Mouse (Mus musculus) hindbrain, embryonic 16.5 days (tissue): Measurements from ENCODE around the gene Pycard. TPM values are rescaled to one million over a fixed set of nuclear protein-coding genes. Genes with fewer than 3 reads are reported as not detected.
A peak's percentile ranks its signal among the peaks of the same experiment; 100 is the strongest.
"Not testable (repeated sequence)": the region's sequence is repeated elsewhere in the genome, so short reads cannot be mapped to it uniquely, and the experiment has no call there.

ENCODE experiments used
- ATAC-seq: fragments of 200-750 bp; cut with Nextera tagmentation; 2 replicates; pipeline ENCODE4 v1.8.0; 2017; ENCODE audit warnings: moderate TSS enrichment, moderate library complexity
- H3K27ac ChIP-seq: fragments of 300-500 bp; sonication (generic); 2 replicates; pipeline ENCODE4 v1.5.1; 2014; ENCODE audit warnings: low read depth, mild to moderate bottlenecking, control low read depth, low read length, moderate library complexity
- H3K27me3 ChIP-seq: fragments of 300-500 bp; sonication (generic); replicated peaks from 2 replicates; pipeline ENCODE4 v1.6.1; 2014; ENCODE audit warnings: low read length; ENCODE audit not compliant: control insufficient read depth, insufficient read depth
- H3K36me3 ChIP-seq: fragments of 300-500 bp; sonication (generic); 2 replicates; pipeline ENCODE4 v1.6.1; 2014; ENCODE audit warnings: mild to moderate bottlenecking, low read length, moderate library complexity, mixed read lengths; ENCODE audit not compliant: control insufficient read depth, insufficient read depth
- H3K4me1 ChIP-seq: fragments of 300-500 bp; sonication (generic); 2 replicates; pipeline ENCODE4 v1.6.1; 2014; ENCODE audit warnings: low read depth, low read length; ENCODE audit not compliant: control insufficient read depth, insufficient read depth
- H3K4me2 ChIP-seq: fragments of 300-500 bp; sonication (generic); 2 replicates; pipeline ENCODE4 v1.6.1; 2014; ENCODE audit warnings: mild to moderate bottlenecking, low read length, control low read depth, moderate library complexity
- H3K4me3 ChIP-seq: fragments of 300-500 bp; sonication (generic); 2 replicates; pipeline ENCODE4 v1.5.1; 2014; ENCODE audit warnings: mild to moderate bottlenecking, low read length, control low read depth, moderate library complexity
- H3K9ac ChIP-seq: fragments of 300-500 bp; sonication (generic); 2 replicates; pipeline ENCODE4 v1.6.1; 2014; ENCODE audit warnings: low read depth, mild to moderate bottlenecking, control low read depth, low read length, moderate library complexity
- H3K9me3 ChIP-seq: fragments of 300-500 bp; sonication (generic); 2 replicates; pipeline ENCODE4 v1.6.1; 2014; ENCODE audit warnings: mild to moderate bottlenecking, low read length, moderate library complexity; ENCODE audit not compliant: control insufficient read depth
- WGBS: fragments of 180-500 bp; shearing (Covaris S2); extraction: QIAGEN DNeasy Blood & Tissue Kit; methylation state at CpG from one replicate; pipeline ENCODE4 v1.1.7; 2014; 5-methylcytosine and 5-hydroxymethylcytosine counted together
- polyA plus RNA-seq: library from polyadenylated mRNA; unstranded; fragments of >200 nt; fragmentation: Nextera tagmentation; extraction: Ambion mirVana; gene quantifications from 2 replicates; pipeline ENCODE4 v1.2.1, GENCODE M21; 2015

The Pycard gene
- polyA plus RNA-seq, 1 experiment from 2014 or later, result 9.3 TPM

DNA sequence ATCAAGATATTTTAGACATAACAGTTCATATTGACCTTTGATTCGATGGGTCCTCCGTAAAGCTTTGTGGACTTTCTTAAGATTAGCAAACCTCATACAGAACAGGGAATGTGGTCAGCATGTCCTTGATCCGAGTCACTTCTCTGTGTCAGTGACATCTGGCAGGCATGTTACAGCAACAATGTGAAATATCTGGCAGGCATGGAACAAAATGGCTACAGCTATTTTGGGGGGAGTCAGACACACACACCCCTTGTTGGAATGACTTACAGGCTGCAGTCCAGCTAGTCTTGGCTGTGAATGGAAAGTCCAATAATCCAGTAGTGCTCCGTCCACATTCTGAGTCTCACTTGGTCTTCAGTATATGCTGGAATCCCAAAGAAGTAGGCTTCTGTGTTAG lies 29.9 kb upstream of the Pycard start:
- ATAC-seq, result no peak
- no peak overlapping the region for H3K4me2 ChIP-seq
- no peaks in the 10 kb centered on the region for H3K4me1 ChIP-seq
- no peaks in the 10 kb centered on the region for H3K27me3 ChIP-seq
- no peak overlapping the region for H3K27ac ChIP-seq
- H3K9ac ChIP-seq, result no peak overlapping the region
- 95% methylated on average over 4 of the region's 4 CpGs for WGBS
- no peak overlapping the region for H3K4me3 ChIP-seq
- no peaks in the 10 kb centered on the region for H3K36me3 ChIP-seq
- no peaks in the 10 kb centered on the region for H3K9me3 ChIP-seq

DNA sequence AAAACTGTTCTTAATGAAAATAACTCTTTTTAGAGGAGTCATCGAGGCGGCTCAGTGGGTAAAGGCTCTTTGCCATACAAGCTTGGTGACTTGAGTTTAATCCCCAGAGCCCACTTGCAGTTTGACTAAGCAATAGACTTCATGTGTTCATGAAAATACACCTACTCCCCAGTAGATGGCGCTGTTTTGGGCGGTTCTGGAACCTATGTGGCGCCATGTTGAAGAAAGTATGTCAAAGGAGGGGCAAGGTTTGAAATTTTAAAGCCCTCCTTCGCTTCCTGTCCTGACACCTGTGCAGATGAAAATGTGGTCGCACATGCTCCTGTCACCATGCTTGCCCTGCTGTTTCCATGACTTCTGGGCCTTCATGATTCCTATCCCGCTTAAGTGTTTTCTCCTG lies 29.3 kb upstream of the Pycard start:
- Histone ChIP-seq H3K9ac (no peak overlapping the region), H3K36me3 (no peaks in the 10 kb centered on the region), H3K27ac (no peak overlapping the region), H3K9me3 (no peaks in the 10 kb centered on the region), H3K4me2 (no peak overlapping the region), H3K4me1 (no peaks in the 10 kb centered on the region), H3K27me3 (no peaks in the 10 kb centered on the region), H3K4me3 (no peak overlapping the region)
- ATAC-seq, result no peak
- WGBS, result 62% methylated on average over 8 of the region's 8 CpGs

DNA sequence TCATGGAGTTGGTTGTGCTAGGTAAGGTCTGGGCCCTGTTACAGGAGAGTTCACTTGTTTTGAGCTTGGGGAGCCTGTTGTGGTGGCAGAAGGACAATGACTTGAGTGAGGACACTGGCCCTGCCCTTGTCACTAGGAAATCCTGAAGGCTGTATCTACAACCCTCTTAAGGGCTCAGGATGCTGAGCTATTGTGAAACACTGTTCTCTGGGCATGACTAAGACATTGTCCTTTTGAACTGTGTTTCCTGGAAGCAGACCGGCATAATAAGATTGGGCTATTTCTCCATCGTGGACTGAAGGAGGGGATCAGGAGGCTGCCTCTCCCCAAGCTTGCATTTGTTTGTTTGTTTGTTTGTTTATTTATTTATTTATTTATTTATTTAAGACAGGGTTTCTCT lies 25.5 kb upstream of the Pycard start:
- Histone ChIP-seq H3K4me1 (no peaks in the 10 kb centered on the region), H3K27ac (no peak overlapping the region), H3K9ac (no peak overlapping the region), H3K4me3 (no peak overlapping the region), H3K9me3 (no peaks in the 10 kb centered on the region), H3K27me3 (no peaks in the 10 kb centered on the region), H3K36me3 (no peaks in the 10 kb centered on the region), H3K4me2 (no peak overlapping the region)
- no peak for ATAC-seq
- 90% methylated on average over 2 of the region's 2 CpGs for WGBS

DNA sequence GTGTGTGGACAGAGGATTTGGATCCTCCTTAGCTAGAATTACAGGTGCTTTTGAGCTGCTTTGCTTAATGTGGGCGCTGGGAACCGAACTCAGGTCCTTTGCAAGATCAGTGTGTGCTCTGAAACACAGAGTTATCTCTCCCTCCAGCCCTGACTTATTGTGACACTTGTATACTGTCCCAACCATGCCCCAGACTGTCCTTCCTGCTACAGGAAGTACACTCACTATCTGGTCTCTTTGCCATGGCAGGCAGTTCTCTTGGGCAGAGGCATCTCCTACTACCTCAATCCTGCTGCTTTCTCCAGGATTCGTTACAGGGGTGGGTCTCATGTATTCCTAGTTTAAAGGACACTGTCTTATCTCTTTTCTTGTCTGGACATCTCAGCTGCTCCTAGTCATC lies 24.6 kb upstream of the Pycard start:
- no peak overlapping the region for H3K9ac ChIP-seq
- no peak for ATAC-seq
- 95% methylated on average over 3 of the region's 3 CpGs for WGBS
- no peaks in the 10 kb centered on the region for H3K27me3 ChIP-seq
- no peaks in the 10 kb centered on the region for H3K36me3 ChIP-seq
- H3K4me1 ChIP-seq, result no peaks in the 10 kb centered on the region
- H3K27ac ChIP-seq, result no peak overlapping the region
- H3K4me3 ChIP-seq, result no peak overlapping the region
- H3K4me2 ChIP-seq, result no peak overlapping the region
- no peaks in the 10 kb centered on the region for H3K9me3 ChIP-seq

GRCm38 (mm10) chr7:128016650-128017049 lies 23.0 kb upstream of the Pycard start:
- Histone ChIP-seq H3K27me3 (no peaks in the 10 kb centered on the region), H3K9me3 (no peaks in the 10 kb centered on the region), H3K4me3 (no peak overlapping the region), H3K9ac (no peak overlapping the region), H3K27ac (no peak overlapping the region), H3K4me2 (no peak overlapping the region), H3K4me1 (no peaks in the 10 kb centered on the region), H3K36me3 (no peaks in the 10 kb centered on the region)
- ATAC-seq, result no peak
- WGBS, result 88% methylated on average over 6 of the region's 6 CpGs

DNA sequence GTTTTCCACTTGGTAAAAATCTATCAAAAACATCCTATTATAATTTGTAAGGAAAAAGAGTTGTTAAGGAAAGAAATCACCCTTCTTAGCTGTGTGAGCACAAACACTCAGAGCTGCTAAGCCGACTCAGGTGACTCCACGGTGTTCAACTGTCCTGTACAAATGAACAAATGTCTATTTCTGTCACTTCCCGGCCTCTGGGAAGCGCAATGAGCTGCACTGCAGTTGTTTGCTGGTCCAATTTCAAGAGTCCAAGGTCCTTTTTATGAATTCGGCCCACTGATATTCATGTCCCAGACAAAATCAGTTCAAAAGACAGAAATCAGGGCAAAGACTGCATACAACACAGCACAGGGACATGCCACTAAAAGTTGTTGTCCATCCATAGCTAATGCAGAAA lies 22.5 kb upstream of the Pycard start:
- not testable (repeated sequence) for H3K9ac ChIP-seq, H3K27ac ChIP-seq, H3K4me3 ChIP-seq, H3K4me1 ChIP-seq, ATAC-seq, H3K27me3 ChIP-seq, H3K36me3 ChIP-seq, H3K9me3 ChIP-seq, H3K4me2 ChIP-seq
- WGBS, result 83% methylated on average over 5 of the region's 5 CpGs

DNA sequence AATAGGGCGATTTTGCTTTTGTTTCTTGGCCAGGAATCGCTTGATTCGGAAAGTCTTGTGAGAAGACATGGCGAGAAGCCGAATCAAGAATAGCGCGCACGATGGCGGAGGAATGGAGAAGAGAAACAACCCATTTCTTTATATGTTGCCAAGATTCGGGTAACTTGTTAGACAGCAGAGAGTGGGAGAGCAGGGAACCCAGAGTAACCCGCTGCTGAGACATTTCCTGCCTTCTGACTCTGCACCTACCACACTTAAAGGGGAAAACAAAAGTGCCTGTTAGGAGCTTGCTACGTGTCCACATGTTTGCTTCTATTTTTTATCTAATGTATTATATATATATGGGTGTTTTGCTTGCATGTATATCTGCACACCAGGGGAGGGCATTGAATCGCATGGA lies 19.4 kb upstream of the Pycard start:
- 90% methylated on average over 13 of the region's 13 CpGs for WGBS
- no peaks in the 10 kb centered on the region for H3K27me3 ChIP-seq
- H3K4me1 ChIP-seq, result no peaks in the 10 kb centered on the region
- no peaks in the 10 kb centered on the region for H3K9me3 ChIP-seq
- H3K36me3 ChIP-seq, result no peaks in the 10 kb centered on the region
- no peak overlapping the region for H3K9ac ChIP-seq
- H3K4me2 ChIP-seq, result no peak overlapping the region
- no peak overlapping the region for H3K27ac ChIP-seq
- no peak overlapping the region for H3K4me3 ChIP-seq
- ATAC-seq, result no peak

DNA sequence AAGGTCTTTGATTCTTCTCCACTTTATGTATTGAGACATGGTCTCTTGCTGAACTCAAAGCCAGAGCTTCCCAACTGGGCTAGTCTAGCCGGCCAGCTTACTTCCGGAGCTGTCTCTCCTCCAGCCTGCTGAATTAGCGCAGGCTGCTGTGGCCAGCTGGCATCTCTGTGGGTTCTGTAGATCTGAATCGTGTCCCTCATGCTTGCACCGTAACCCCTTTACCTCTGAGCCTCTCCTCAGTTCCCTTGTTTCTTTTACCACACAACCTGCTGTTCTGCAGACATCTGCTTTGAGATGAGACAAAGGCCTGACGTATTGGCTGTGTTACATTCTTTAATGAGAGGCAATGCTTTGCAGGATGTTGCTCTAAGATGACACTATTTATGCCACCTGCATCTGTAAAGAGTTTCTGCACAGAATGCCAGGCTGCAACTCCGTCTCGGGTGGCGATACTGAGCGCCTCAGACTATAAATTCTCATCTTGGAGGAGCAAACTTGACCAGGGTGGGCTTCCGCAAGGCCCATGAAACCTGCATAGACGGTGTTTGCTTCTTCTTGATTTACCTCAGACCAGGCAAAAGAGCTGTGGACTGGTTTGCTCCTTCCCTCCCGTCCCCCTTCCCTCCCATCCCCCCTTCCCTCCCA lies 18.6 kb upstream of the Pycard start:
- no peak overlapping the region for H3K27ac ChIP-seq
- no peaks in the 10 kb centered on the region for H3K36me3 ChIP-seq
- H3K4me3 ChIP-seq, result no peak overlapping the region
- H3K4me1 ChIP-seq, result no peaks in the 10 kb centered on the region
- no peak overlapping the region for H3K9ac ChIP-seq
- no peak overlapping the region for H3K4me2 ChIP-seq
- no peaks in the 10 kb centered on the region for H3K27me3 ChIP-seq
- H3K9me3 ChIP-seq, result no peaks in the 10 kb centered on the region
- ATAC-seq, result no peak
- 69% methylated on average over 13 of the region's 13 CpGs for WGBS

DNA sequence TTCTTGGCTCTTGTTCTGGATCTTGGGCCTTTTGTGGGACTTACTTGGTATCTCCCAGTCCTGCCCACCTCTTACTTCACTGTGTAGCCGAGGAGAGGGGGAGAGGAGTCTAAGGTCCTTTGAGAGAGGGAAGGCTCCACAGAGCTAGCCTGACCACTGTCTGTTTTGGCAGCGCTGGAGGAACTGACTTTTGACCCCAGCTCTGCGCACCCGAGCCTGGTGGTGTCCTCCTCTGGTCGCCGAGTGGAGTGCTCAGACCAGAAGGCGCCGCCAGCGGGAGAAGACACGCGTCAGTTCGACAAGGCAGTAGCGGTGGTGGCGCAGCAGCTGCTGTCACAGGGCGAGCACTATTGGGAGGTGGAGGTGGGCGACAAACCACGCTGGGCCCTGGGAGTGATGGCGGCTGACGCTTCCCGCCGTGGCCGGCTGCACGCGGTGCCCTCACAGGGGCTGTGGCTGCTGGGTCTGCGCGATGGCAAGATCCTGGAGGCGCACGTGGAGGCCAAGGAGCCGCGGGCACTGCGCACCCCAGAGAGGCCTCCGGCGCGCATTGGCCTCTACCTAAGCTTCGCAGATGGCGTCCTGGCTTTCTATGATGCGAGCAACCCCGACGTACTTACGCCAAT lies 16.2 kb upstream of the Pycard start:
- Histone ChIP-seq H3K4me1 (no peaks in the 10 kb centered on the region; the same call in 1 of the 2 replicates), H3K4me2 (peak overlapping the region; percentile 5; the same call in 1 of the 2 replicates), H3K27me3 (no peaks in the 10 kb centered on the region), H3K9me3 (no peaks in the 10 kb centered on the region), H3K4me3 (peak overlapping the region; percentile 15; the same call in 1 of the 2 replicates), H3K27ac (no peak overlapping the region), H3K9ac (no peak overlapping the region), H3K36me3 (no peaks in the 10 kb centered on the region)
- WGBS, result 49% methylated on average over 33 of the region's 40 CpGs
- no peak for ATAC-seq
